Mouse (Mus musculus): Measurements from ENCODE around the gene B230307C23Rik.
"Not testable (repeated sequence)": the region's sequence is repeated elsewhere in the genome, so short reads cannot be mapped to it uniquely, and the experiment has no call there.

The B230307C23Rik gene

DNA sequence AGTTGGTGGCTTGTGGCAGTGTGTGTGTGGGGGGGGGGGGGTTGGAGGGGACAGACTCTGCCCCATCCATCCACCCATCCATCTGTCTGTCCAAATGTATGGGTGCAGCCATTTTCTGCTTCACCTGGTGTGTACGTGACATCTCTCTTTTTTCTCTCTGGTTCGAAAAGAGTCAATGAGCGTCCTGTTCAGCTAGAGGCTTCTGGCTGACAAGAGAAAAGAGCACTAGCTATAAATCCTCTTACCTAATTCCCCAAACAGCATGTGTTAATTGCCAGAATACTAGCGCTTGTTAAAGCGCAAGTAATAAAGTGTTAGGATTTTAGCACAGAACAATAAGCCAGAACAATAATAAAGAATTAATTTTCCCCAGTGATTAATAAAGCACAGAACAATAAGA, 12.5 kb upstream of the B230307C23Rik start:
- POLR2A ChIA-PET: interaction anchor here in 2 of 4 experiments (1.8 to 2.9 kb wide), 2 partner anchors 11 to 22 kb away, joined by 5 to 11 read pairs; partner anchors contain the start of genes C2cd2 (in 1 of the 2) and Zbtb21 (in 1 of the 2)

GRCm38 (mm10) chr16:97991517-97991916, 5.6 kb upstream of the B230307C23Rik start:
- CTCF ChIA-PET: no interaction called here
- POLR2A ChIA-PET: no interaction called here

More for the DNA sequence above, 12.5 kb upstream of the B230307C23Rik start:
- CTCF ChIA-PET: no interaction called here

GRCm38 (mm10) chr16:97992477-97992876, 4.6 kb upstream of the B230307C23Rik start:
- POLR2A ChIA-PET: interaction anchor here in 1 of 4 experiments (1.1 kb wide), 1 partner anchor 12 kb away, joined by 3 read pairs; no protein-coding TSS in a partner anchor
- CTCF ChIA-PET: not testable (repeated sequence)

GRCm38 (mm10) chr16:97995849-97996615, 1.1 kb upstream of the B230307C23Rik start:
- ChIA-PET POLR2A (interaction anchor here (0.5 to 3.6 kb wide), 55 partner anchors 8 to 1315 kb away, joined by 3 to 59 read pairs (median 4); partner anchors contain the start of genes C2cd2 (in 3 of the 4), Zbtb21 (in 3 of the 4), A630089N07Rik (in 2 of the 4) and Prdm15 (in 2 of the 4)), CTCF (interaction anchor here in 3 of 4 experiments (0.6 to 1.4 kb wide), 9 partner anchors 10 to 683 kb away, joined by 3 read pairs; no protein-coding TSS in a partner anchor)

- CTCF ChIA-PET: interaction anchor here in 2 of 4 experiments (1.1 to 1.4 kb wide), 2 partner anchors 12 to 685 kb away, joined by 3 read pairs; no protein-coding TSS in a partner anchor
These were observed 242 bp downstream of the B230307C23Rik start for GRCm38 (mm10) chr16:97997383-97997731.

GRCm38 (mm10) chr16:98022081-98022480, 25.0 kb downstream of the B230307C23Rik start:
- POLR2A ChIA-PET: interaction anchor here in 2 of 4 experiments (0.7 to 1.5 kb wide), 4 partner anchors 18 to 324 kb away, joined by 3 read pairs; no protein-coding TSS in a partner anchor
- CTCF ChIA-PET: interaction anchor here in 3 of 4 experiments (0.5 to 1.4 kb wide), 11 partner anchors 19 to 376 kb away, joined by 3 to 6 read pairs (median 3); no protein-coding TSS in a partner anchor

More at GRCm38 (mm10) chr16:97997383-97997731, 242 bp downstream of the B230307C23Rik start:
- POLR2A ChIA-PET: interaction anchor here in 3 of 4 experiments (0.7 to 3.6 kb wide), 29 partner anchors 9 to 338 kb away, joined by 3 to 59 read pairs (median 6); partner anchors contain the start of genes C2cd2 (in 3 of the 3), Zbtb21 (in 3 of the 3) and A630089N07Rik (in 1 of the 3)

GRCm38 (mm10) chr16:98022657-98023345, 25.7 kb downstream of the B230307C23Rik start:
- ChIA-PET CTCF (interaction anchor here (0.5 to 1.4 kb wide), 12 partner anchors 19 to 378 kb away, joined by 3 to 6 read pairs (median 3); no protein-coding TSS in a partner anchor), POLR2A (interaction anchor here in 2 of 4 experiments (0.8 to 1.9 kb wide), 8 partner anchors 10 to 325 kb away, joined by 3 to 7 read pairs (median 3); partner anchors contain the start of genes C2cd2 (in 2 of the 2), Zbtb21 (in 2 of the 2) and B230307C23Rik (in 1 of the 2))

GRCm38 (mm10) chr16:98026186-98026585, 29.1 kb downstream of the B230307C23Rik start:
- CTCF ChIA-PET: interaction anchor here in 1 of 4 experiments (0.6 kb wide), 1 partner anchor 43 kb away, joined by 3 read pairs; no protein-coding TSS in a partner anchor
- POLR2A ChIA-PET: interaction anchor here in 3 of 4 experiments (0.9 to 2.2 kb wide), 14 partner anchors 24 to 174 kb away, joined by 3 to 16 read pairs (median 4); partner anchors contain the start of genes C2cd2 (in 3 of the 3), Zbtb21 (in 3 of the 3), B230307C23Rik (in 2 of the 3) and Prdm15 (in 1 of the 3)

GRCm38 (mm10) chr16:98034971-98035370, 37.9 kb downstream of the B230307C23Rik start:
- CTCF ChIA-PET: not testable (repeated sequence)

GRCm38 (mm10) chr16:98041676-98042075, 44.6 kb downstream of the B230307C23Rik start:
- POLR2A ChIA-PET: interaction anchor here in 2 of 4 experiments (0.7 to 1.1 kb wide), 4 partner anchors 39 to 55 kb away, joined by 3 to 4 read pairs (median 4); no protein-coding TSS in a partner anchor

More at GRCm38 (mm10) chr16:98034971-98035370, 37.9 kb downstream of the B230307C23Rik start:
- POLR2A ChIA-PET: interaction anchor here in 1 of 4 experiments (0.9 kb wide), 1 partner anchor 10 kb away, joined by 3 read pairs; no protein-coding TSS in a partner anchor

DNA sequence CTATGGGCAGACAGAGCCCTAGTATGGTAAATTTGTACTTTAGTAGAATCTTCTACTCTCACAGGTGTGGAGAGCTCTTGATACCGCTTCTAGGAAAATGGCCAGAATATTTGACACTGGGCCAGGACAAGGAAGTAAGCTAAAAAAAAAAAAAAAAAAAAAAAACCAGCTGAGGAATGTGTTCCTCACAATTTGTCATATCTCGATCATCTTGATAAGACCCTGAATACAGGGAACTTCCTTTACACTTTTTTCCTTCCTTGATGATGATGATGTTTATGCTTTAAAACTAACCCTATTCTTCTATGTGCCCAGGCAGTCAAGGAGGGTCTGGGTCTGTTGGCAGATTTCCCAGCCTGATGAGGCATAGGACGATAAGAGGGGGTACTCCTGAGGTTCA, 82.3 kb downstream of the B230307C23Rik start:
- ChIA-PET POLR2A (interaction anchor here in 2 of 4 experiments (0.7 to 1.8 kb wide), 4 partner anchors 34 to 83 kb away, joined by 3 to 14 read pairs (median 4); no protein-coding TSS in a partner anchor), CTCF (interaction anchor here in 1 of 4 experiments (0.7 kb wide), 1 partner anchor 9 kb away, joined by 19 read pairs; no protein-coding TSS in a partner anchor)

More at GRCm38 (mm10) chr16:98041676-98042075, 44.6 kb downstream of the B230307C23Rik start:
- CTCF ChIA-PET: interaction anchor here in 2 of 4 experiments (0.6 to 1.0 kb wide), 3 partner anchors 19 to 729 kb away, joined by 3 read pairs; partner anchors contain the start of gene A630089N07Rik (in 1 of the 2)

DNA sequence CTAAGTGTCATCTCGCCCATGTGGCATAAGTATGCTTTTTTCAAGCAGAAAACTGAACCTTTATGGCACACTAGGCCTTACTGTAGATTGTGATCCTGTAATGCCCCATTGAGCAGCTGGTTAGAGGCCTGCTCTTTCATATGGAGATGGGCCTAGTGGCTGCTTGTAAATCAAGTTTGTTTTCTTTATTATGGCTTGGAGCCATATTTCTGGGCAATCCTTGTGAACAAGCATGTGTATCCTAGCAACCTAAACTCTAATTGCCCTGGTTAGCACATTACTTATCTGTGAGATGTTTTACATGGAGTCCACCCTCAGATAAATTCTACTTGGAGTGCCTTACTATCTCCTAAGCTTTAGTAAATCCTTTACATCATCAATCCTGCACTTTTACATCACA, 84.0 kb downstream of the B230307C23Rik start:
- ChIA-PET POLR2A (interaction anchor here in 3 of 4 experiments (1.1 to 2.5 kb wide), 21 partner anchors 8 to 197 kb away, joined by 3 to 16 read pairs (median 6); partner anchors contain the start of genes B230307C23Rik (in 1 of the 3), C2cd2 (in 1 of the 3) and Zbtb21 (in 1 of the 3)), CTCF (interaction anchor here in 1 of 4 experiments (0.7 kb wide), 1 partner anchor 12 kb away, joined by 4 read pairs; no protein-coding TSS in a partner anchor)
